Mouse (Mus musculus) liver, embryonic 15.5 days (tissue): ENCODE results near the gene Bzw2. TPM values are rescaled to one million over a fixed set of nuclear protein-coding genes. Genes with fewer than 3 reads are reported as not detected.

ENCODE experiments used
- ATAC-seq: fragments of 200-750 bp; cut with Nextera tagmentation; 2 replicates; pipeline ENCODE4 v1.8.0; 2017; ENCODE audit warnings: moderate number of reproducible peaks, mild to moderate bottlenecking, moderate library complexity; ENCODE audit not compliant: insufficient read depth
- H3K27ac ChIP-seq: fragments of 300-500 bp; sonication (generic); replicated peaks from 2 replicates; pipeline ENCODE4 v1.5.1; 2015; ENCODE audit warnings: mild to moderate bottlenecking, inconsistent platforms
- H3K27me3 ChIP-seq: fragments of 300-500 bp; sonication (generic); 2 replicates; pipeline ENCODE4 v1.6.1; 2015; ENCODE audit warnings: mild to moderate bottlenecking, inconsistent platforms
- H3K36me3 ChIP-seq: fragments of 300-500 bp; sonication (generic); replicated peaks from 2 replicates; pipeline ENCODE4 v1.6.1; 2015; ENCODE audit warnings: moderate library complexity, mild to moderate bottlenecking, inconsistent platforms
- H3K4me1 ChIP-seq: fragments of 300-500 bp; sonication (generic); replicated peaks from 2 replicates; pipeline ENCODE4 v1.6.1; 2015; ENCODE audit warnings: inconsistent platforms
- H3K4me2 ChIP-seq: fragments of 300-500 bp; sonication (generic); 2 replicates; pipeline ENCODE4 v1.6.1; 2015; ENCODE audit warnings: moderate library complexity, mild to moderate bottlenecking, inconsistent platforms
- H3K4me3 ChIP-seq: fragments of 300-500 bp; sonication (generic); replicated peaks from 2 replicates; pipeline ENCODE4 v1.5.1; 2015; ENCODE audit warnings: mild to moderate bottlenecking, inconsistent platforms
- H3K9ac ChIP-seq: fragments of 300-500 bp; sonication (generic); 2 replicates; pipeline ENCODE4 v1.6.1; 2015; ENCODE audit warnings: moderate library complexity, mild to moderate bottlenecking, inconsistent platforms
- H3K9me3 ChIP-seq: fragments of 300-500 bp; sonication (generic); replicated peaks from 2 replicates; pipeline ENCODE4 v1.6.1; 2016; ENCODE audit warnings: inconsistent platforms
- WGBS: fragments of 180-500 bp; shearing (Covaris S2); methylation state at CpG from one replicate; pipeline ENCODE4 v1.1.7; 2015; ENCODE audit warnings: mixed read lengths; ENCODE audit not compliant: insufficient replicate concordance; 5-methylcytosine and 5-hydroxymethylcytosine counted together
- polyA plus RNA-seq: library from polyadenylated mRNA; unstranded; fragments of >200 nt; fragmentation: Nextera tagmentation; extraction: Ambion mirVana; gene quantifications from 2 replicates; pipeline ENCODE4 v1.2.1, GENCODE M21; 2015

Gene Bzw2
- polyA plus RNA-seq, 1 experiment from 2014 or later, result 39.1 TPM

DNA sequence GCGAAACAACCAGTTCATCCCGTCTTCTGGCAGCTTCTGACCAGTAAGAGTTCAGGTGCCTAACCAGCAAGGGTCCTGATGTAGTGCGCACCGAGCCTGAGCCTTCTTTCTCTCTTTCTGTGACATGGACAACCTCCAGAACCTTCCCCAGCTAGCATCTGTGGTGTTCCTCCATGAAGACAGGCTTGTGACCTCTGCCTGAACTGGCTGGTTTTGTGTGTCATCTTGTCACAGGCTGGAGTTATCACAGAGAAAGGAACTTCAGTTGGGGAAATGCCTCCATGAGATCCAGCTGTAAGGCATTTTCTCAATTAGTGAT lies 54.3 kb downstream of the Bzw2 start:
- no peaks in the 10 kb centered on the region for H3K27me3 ChIP-seq
- H3K4me3 ChIP-seq, result no peak overlapping the region
- no peak overlapping the region for H3K4me2 ChIP-seq
- no peaks in the 10 kb centered on the region for H3K4me1 ChIP-seq
- no peak for ATAC-seq
- peaks cover 42% of the 10 kb centered on the region for H3K36me3 ChIP-seq
- H3K9me3 ChIP-seq, result no peaks in the 10 kb centered on the region
- no peak overlapping the region for H3K27ac ChIP-seq
- 87% methylated on average over 4 of the region's 4 CpGs for WGBS
- H3K9ac ChIP-seq, result no peak overlapping the region

DNA sequence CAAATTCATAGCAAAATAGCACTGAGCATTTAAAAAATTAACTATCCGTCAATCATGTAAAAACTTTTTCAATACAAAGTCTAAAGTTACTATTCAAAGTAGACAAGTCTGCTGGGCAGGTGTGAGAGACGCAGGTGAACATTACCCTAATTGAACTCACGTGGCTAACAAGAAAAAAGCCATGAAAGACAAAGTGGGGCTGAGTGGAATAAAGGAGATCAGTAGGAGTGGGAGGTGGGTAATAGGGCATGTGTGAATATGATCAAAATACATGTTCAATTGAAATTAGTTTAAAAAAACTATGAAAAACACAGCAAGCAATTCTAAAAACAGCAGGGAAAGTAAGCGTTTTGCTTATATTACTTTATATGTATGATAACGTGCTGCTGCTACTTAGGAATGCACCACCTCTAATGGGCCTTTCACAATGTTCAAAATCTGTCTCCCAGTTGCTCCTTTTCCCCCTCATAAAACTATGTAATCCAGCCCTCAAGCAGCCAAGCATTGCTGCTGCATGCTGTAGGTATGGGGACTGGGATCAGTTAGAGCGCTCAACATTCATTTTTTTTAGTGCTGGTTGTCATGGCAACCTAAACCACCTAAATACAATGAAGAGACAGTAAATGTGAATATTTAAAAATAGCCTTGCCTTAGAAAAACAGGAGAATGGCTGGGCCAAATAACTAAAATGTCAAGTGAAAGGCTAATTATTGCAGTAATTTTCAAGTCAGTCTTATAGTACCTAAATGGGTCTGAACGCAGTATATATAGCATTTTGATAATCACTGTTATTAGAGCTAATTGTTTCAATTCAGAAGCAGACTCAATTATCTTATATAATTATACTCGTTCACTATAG lies 54.9 kb downstream of the Bzw2 start:
- H3K4me1 ChIP-seq, result no peaks in the 10 kb centered on the region
- no peaks in the 10 kb centered on the region for H3K9me3 ChIP-seq
- H3K9ac ChIP-seq, result no peak overlapping the region
- H3K27ac ChIP-seq, result no peak overlapping the region
- H3K4me2 ChIP-seq, result no peak overlapping the region
- H3K27me3 ChIP-seq, result no peaks in the 10 kb centered on the region
- H3K36me3 ChIP-seq, result peaks cover 37% of the 10 kb centered on the region
- whole genome bisulfite sequencing, result 80% methylated on average over 8 of the region's 8 CpGs
- H3K4me3 ChIP-seq, result no peak overlapping the region
- no peak for ATAC-seq

DNA sequence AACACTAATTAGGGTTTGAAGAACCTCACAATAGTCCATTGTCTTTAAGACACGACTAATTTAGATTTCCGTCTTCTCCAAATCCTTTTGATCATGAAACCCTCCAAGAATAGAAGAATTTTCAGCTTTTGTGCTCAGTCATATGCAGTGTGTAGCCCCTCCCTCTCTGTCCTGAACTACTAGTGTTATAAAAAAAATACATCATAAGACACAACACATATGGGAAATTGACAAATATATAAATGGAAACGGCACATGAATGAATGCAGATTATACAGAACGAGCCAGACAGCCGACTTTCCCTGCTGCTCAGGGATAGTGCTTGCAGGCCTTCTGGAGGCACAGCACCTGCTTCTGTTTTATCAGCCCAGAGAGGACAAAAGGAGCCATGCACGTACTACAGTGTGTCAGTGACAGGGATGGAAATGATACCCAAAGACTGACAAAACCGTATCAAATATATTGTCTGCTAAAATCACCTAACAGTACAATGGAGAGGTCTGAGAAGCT lies 62.5 kb downstream of the Bzw2 start:
- H3K36me3 ChIP-seq, result peaks cover 11% of the 10 kb centered on the region

DNA sequence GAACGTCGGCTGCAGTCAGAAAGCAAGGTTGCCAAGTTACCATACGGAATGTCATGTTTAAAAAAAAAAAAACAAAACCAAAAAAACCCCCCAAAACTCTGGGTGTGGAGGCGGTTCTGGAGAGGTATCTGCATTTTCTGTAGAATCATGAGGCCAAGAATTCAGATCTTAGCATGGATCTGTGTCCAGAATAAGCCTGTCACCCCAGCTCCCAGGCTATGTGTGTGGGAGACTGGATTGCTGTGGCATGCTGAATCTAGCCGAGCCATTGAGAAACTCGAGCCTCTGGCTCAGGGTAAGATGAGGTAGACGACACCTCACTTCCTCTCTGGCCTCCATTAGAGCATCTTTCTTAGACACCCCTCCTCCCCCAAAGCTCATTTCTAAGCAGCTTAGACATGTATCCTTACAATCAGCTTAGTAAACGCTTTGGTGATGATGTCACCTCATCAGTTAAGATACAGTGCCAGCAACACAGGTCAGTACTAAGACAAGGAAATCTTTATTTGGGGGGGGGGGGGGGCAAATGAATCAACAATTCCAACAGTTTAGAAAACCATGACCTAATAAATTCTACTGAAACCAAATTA lies 64.7 kb downstream of the Bzw2 start:
- no peaks in the 10 kb centered on the region for H3K27me3 ChIP-seq
- WGBS, result 72% methylated on average over 8 of the region's 8 CpGs

More for the DNA sequence above, 62.5 kb downstream of the Bzw2 start:
- Histone ChIP-seq H3K9me3 (no peaks in the 10 kb centered on the region), H3K27ac (no peak overlapping the region), H3K4me3 (no peak overlapping the region), H3K27me3 (no peaks in the 10 kb centered on the region), H3K4me1 (no peaks in the 10 kb centered on the region), H3K4me2 (no peak overlapping the region), H3K9ac (no peak overlapping the region)
- 73% methylated on average over 7 of the region's 7 CpGs for WGBS
- ATAC-seq, result no peak

DNA sequence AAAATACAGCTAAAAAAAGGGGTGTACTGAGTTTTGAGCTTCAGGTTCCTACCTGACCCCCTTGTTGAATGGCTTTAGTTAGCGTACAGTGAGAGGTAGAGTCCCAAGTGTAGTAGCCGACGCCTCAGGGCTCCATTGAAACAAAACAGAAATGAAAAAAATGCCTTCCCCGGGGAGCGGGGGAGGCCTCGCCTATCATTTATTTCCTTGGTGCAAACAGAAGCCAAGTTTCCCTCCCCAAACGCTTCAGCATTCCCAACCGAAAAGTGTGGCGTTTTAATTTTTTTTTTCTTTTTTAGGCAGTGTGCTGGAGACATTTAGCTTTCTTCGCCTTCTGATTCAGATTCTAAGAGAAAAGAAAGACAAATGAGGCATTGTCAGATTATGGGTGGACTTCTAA lies 65.9 kb downstream of the Bzw2 start:
- no peak for ATAC-seq
- H3K4me3 ChIP-seq, result no peak overlapping the region

More for the DNA sequence above, 64.7 kb downstream of the Bzw2 start:
- Histone ChIP-seq H3K4me1 (no peaks in the 10 kb centered on the region), H3K27ac (no peak overlapping the region), H3K4me2 (no peak overlapping the region), H3K4me3 (no peak overlapping the region), H3K36me3 (peaks cover 11% of the 10 kb centered on the region), H3K9me3 (no peaks in the 10 kb centered on the region), H3K9ac (no peak overlapping the region)
- ATAC-seq, result no peak

DNA sequence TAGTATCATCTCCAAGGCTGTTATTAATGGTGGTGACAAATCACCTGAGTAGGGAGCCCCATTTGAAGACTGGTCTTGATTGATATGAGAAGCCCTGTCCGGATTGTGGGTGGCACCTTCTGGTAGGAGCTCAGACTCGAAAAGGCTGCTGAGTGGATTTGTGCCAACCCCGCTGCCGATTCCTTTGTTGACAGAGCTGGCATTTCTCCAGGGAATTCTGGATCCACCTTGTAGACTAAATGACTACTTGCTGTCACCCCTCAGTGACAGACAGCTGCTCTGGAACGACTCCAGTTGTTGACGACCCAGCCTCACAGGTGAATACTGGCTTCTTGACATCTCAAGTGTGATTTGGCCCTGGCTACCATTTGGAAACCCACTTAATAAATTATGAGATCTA lies 68.7 kb downstream of the Bzw2 start:
- Histone ChIP-seq H3K4me3 (no peak overlapping the region), H3K4me2 (no peak overlapping the region), H3K27ac (no peak overlapping the region), H3K27me3 (no peaks in the 10 kb centered on the region), H3K4me1 (no peaks in the 10 kb centered on the region), H3K36me3 (peaks cover 11% of the 10 kb centered on the region), H3K9ac (no peak overlapping the region), H3K9me3 (no peaks in the 10 kb centered on the region)
- ATAC-seq, result no peak
- 53% methylated on average over 6 of the region's 6 CpGs for WGBS

More for the DNA sequence above, 65.9 kb downstream of the Bzw2 start:
- no peak overlapping the region for H3K27ac ChIP-seq
- H3K4me1 ChIP-seq, result no peaks in the 10 kb centered on the region
- no peaks in the 10 kb centered on the region for H3K27me3 ChIP-seq
- H3K4me2 ChIP-seq, result no peak overlapping the region
- 81% methylated on average over 10 of the region's 10 CpGs for WGBS
- H3K9me3 ChIP-seq, result no peaks in the 10 kb centered on the region
- H3K36me3 ChIP-seq, result peaks cover 11% of the 10 kb centered on the region
- no peak overlapping the region for H3K9ac ChIP-seq

DNA sequence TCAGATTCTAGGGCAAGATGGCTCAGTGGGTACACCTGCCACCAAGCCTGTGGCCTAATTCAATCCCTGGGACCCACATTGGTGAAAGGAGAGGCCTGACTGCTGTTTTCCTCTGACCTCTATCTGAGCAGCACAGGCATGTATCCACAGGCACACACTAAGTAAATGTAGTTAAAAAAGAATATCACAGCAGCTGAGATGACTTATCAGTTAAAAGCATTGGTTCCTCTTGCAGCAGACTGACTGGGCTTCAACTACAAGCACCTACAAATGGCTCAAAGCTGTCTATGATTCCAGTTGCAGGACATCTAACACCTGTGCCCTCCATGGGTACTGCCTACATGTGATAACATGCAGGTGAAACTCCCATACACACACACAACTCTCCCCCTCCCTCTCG lies 69.1 kb downstream of the Bzw2 start:
- 67% methylated on average over 1 of the region's 1 CpGs for WGBS

DNA sequence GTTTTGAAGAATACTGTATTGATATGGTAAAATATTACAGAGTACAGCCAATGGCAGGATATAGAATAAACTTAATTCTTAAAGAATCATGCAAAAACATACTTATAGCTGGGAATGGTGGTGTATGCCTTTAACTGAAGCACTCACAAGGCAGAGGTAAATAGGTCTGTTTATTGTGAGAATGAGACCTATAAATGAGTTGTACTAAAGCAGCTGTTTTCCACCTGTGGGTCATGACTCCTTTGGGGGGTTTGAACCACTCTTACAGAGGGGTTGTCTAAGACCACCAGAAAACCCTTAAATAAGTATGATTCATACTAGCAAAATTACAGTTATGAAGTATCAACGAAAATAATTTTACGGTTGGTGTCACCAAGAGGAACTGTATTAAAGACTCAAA lies 72.5 kb downstream of the Bzw2 start:
- Histone ChIP-seq H3K4me1 (no peaks in the 10 kb centered on the region), H3K9ac (no peak overlapping the region), H3K36me3 (no peaks in the 10 kb centered on the region), H3K9me3 (no peaks in the 10 kb centered on the region), H3K4me2 (no peak overlapping the region), H3K27ac (no peak overlapping the region), H3K27me3 (no peaks in the 10 kb centered on the region), H3K4me3 (no peak overlapping the region)
- ATAC-seq, result no peak
- 78% methylated on average over 2 of the region's 2 CpGs for WGBS

More for the DNA sequence above, 69.1 kb downstream of the Bzw2 start:
- Histone ChIP-seq H3K27me3 (no peaks in the 10 kb centered on the region), H3K4me2 (no peak overlapping the region), H3K27ac (no peak overlapping the region), H3K4me1 (no peaks in the 10 kb centered on the region), H3K36me3 (peaks cover 11% of the 10 kb centered on the region), H3K9ac (no peak overlapping the region), H3K9me3 (no peaks in the 10 kb centered on the region), H3K4me3 (no peak overlapping the region)
- no peak for ATAC-seq

DNA sequence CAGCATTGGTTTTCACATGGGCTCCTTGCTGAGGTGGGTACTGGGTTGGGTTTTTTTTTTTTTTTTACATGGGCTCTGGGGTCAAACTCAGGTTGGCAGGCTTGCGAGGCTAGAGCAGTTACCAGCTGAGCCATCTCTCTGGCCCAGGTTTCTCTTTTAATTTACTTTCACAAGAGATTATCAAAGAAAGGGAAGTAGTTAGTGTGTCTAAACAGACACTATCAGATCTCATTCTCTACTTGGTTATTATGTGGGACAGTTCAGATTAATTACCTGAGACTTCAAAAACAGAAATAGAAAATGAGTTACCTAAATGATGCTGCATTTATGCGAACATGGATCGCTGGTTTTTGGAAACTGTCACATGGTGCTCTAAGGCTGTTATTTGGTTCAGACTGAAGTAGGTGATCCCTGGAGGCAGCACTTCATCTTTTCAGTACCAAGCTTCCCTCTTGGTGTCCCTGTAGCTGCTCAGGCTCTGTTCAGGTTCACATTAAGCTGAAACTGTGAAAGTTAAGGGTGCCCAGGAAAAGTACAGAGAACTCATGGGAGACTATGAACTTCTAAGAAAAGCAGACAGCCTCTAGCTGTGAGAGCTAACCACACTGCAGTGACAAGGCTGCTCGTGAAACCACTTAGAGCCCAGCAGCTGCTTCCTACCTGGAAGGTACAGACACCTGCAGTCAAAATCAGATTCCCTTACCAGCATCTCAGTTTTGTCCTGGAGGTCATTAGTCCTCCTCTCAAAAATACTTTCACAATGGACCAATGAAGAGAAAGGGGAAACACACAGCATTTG lies 79.6 kb downstream of the Bzw2 start:
- Histone ChIP-seq H3K4me1 (no peaks in the 10 kb centered on the region), H3K9me3 (no peaks in the 10 kb centered on the region), H3K9ac (no peak overlapping the region), H3K4me3 (no peak overlapping the region), H3K36me3 (no peaks in the 10 kb centered on the region), H3K27me3 (no peaks in the 10 kb centered on the region), H3K27ac (no peak overlapping the region), H3K4me2 (no peak overlapping the region)
- 45% methylated on average over 4 of the region's 4 CpGs for WGBS
- ATAC-seq, result no peak

DNA sequence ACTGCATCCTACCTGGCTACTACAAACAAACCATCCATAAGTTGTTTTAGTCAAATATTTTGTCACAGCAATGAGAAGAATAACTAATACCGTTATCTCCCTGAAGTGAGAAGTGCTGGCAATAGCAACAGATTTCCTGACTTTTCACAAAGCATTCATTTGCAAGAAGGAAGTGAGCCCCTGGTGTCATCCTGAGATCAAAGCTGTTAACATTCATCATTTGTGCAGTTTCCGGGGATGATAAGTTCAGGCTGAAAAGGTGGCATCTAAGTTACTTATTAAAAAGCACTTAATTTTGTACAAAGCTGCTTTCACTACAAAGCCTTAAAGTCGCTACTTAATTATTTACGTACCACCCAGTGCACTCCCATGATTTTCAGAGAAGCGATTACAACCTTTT lies 85.0 kb downstream of the Bzw2 start:
- H3K4me2 ChIP-seq, result no peak overlapping the region
- no peaks in the 10 kb centered on the region for H3K27me3 ChIP-seq
- WGBS, result 27% methylated on average over 5 of the region's 5 CpGs
- no peaks in the 10 kb centered on the region for H3K36me3 ChIP-seq
- H3K4me1 ChIP-seq, result no peaks in the 10 kb centered on the region
- no peaks in the 10 kb centered on the region for H3K9me3 ChIP-seq
- no peak overlapping the region for H3K4me3 ChIP-seq
- ATAC-seq, result no peak
- no peak overlapping the region for H3K27ac ChIP-seq
- H3K9ac ChIP-seq, result no peak overlapping the region

DNA sequence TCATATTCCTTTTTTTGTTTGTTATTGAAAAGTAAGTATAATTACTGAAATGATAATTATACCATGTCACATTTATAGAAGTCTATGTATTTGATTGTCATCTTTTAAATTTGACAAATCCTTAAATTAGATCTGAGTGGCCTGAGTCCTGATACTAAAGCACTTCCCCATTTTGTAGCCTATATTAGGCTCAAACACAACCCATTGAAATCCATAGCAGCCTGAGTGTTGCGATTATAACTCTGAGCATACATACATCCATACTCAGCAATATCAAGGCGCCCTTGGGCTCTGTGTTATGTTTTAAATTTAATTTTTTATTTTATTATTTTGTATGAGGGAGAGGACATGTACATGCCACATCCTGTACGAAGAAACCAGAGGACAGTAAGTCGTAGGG lies 87.6 kb downstream of the Bzw2 start:
- no peaks in the 10 kb centered on the region for H3K27me3 ChIP-seq
- no peaks in the 10 kb centered on the region for H3K9me3 ChIP-seq
- H3K36me3 ChIP-seq, result no peaks in the 10 kb centered on the region
- WGBS, result 48% methylated on average over 4 of the region's 4 CpGs
- H3K9ac ChIP-seq, result no peak overlapping the region
- no peaks in the 10 kb centered on the region for H3K4me1 ChIP-seq
- H3K4me3 ChIP-seq, result no peak overlapping the region
- no peak overlapping the region for H3K4me2 ChIP-seq
- ATAC-seq, result no peak
- H3K27ac ChIP-seq, result no peak overlapping the region
